Mouse (Mus musculus): ENCODE data around the gene Frmd3.
A peak's percentile ranks its signal among the peaks of the same experiment; 100 is the strongest.
"Not testable (repeated sequence)": the region's sequence is repeated elsewhere in the genome, so short reads cannot be mapped to it uniquely, and the experiment has no call there.

Gene Frmd3

GRCm38 (mm10) chr4:74013211-74014047 is at the start of gene Frmd3:
Gene Frmd3 (plus strand): TSS chr4:74013442.
- no peak for DNase-seq (ENCODE audit: low spot score in 2 of 2)

DNA sequence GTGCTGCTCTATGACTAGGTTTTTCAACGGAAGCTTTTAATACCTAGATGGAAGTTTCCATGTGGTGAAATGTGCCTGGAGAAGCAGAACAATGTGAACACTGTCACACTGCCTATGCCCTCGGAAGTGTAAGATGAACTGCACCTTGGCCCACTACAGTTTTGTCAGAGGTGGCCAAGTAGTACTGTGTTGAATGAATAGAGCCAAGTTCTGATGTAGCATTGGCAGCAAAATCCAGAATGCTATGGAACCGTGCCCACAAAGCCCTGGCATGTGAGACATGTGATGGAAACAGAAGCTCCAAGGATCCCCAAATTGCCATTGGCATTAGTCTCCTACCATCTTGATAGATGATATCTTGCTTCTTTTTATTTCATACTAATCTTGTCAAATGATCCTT is 32.8 kb upstream of the Frmd3 start:
- DNase-seq (ENCODE audit: low spot score in 2 of 2) = no peak

DNA sequence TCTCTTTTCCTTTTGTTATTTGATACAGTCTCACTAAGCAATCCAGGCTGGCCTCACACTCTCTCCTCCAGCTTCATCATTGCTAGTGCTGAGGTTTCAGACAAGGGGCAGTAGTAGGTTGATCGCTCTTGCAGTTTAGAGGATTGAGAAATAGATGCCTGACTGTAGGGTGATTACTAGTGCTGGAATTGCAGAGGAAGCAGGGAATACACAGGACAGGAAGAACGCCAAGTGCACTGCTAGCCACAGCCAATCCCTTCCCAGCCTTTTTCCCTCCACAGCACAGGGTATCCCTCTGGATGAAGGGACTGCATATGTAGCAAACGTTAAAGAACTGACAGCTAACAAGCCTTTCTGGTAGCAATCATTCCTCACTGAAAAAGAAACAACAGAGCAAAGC is 965 bp upstream of the Frmd3 start:
- DNase-seq (ENCODE audit: low spot score in 2 of 2) = no peak

DNA sequence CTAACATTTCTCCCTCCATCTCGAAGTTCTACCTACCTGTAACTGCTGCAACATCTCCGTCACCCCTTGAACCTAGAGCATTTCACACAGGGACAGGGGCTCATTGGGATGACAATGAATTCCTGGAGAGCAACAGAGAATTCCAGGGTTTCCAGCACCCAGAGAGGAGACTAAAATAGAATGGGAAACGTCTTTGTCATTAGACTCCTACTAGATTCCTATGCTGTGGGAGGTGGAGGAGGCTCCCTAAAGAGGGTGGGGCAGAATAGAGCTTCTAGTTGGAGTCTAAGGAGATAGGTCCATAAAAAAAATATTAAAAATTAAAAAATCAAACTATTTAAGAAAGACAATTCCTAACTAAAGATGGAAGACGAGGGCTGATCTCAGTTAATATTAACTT is 542 bp upstream of the Frmd3 start:
- DNase-seq (ENCODE audit: low spot score in 2 of 2) = no peak

- no peak for DNase-seq (ENCODE audit: low spot score in 2 of 2)
Measured at GRCm38 (mm10) chr4:74014048-74014500, 832 bp downstream of the Frmd3 start.

DNA sequence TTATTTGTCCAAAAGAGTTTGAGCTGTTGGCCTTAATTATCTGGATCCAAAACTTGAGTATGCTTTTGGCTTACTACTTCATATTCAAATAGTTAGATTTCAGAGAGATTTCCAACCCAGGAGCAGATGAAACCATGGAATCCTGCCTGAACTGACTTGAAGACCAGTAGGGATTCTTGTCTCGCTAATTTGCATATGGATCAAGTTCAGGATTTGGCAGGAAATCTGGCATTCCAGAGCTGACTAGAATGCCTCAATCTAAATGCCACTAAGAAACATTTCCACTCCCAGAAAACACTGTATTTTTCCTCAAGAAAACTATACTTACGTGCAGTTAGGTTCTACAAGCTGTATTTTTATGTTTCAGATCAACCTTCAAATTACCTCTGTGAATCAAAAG is 6.8 kb downstream of the Frmd3 start:
- DNase-seq (ENCODE audit: low spot score in 2 of 2) = no peak

DNA sequence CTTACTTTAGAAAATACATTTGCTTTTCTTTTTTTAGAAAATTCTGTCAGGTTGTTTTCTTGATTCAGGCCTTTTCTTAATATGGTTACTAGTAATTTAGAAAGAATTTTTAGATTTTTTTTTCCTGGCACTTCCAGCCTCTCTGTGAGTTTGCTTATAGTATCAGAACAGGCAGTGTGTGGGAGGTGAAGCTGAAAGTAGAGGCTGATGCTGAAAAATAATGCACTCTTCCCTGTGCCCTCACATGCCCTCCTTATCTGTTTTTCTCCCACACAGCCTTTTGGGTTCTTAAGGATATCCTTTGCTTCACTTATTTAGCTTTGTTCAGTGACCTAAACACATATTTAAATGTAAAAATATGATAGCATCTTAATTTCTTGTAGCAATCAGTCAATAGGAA is 30.0 kb downstream of the Frmd3 start:
- no peak for DNase-seq (ENCODE audit: low spot score in 2 of 2)

DNA sequence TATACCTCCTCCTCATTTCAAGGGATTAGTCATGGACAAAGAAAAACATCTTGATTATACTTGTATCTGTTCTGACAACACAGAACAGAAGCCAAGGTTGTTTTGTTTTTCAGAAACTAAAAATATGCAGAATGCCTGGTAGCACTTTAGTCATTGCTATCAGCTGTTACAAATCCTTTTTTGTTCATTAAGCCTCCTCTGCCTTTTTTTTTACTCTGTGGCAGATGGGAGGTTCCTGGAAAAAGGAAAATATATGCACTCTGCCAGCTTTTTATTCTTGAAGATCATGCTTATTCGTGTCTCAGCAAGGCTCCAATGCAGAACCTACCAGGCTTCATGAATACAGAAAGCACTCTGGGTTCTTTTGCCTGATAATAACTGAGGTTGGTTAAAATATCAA is 38.5 kb downstream of the Frmd3 start:
- DNase-seq (ENCODE audit: low spot score in 2 of 2) = no peak

GRCm38 (mm10) chr4:74076727-74077126 is 63.5 kb downstream of the Frmd3 start:
- no peak for DNase-seq (ENCODE audit: low spot score in 2 of 2)

GRCm38 (mm10) chr4:74110816-74111215 is 97.6 kb downstream of the Frmd3 start:
- DNase-seq (ENCODE audit: low spot score in 2 of 2) = no peak

- no peak for DNase-seq (ENCODE audit: low spot score in 2 of 2)
Measured at GRCm38 (mm10) chr4:74191528-74191927, 178.3 kb downstream of the Frmd3 start.

- DNase-seq (ENCODE audit: low spot score in 2 of 2) = no peak
Measured at GRCm38 (mm10) chr4:74201281-74201811, 188.1 kb downstream of the Frmd3 start.

DNA sequence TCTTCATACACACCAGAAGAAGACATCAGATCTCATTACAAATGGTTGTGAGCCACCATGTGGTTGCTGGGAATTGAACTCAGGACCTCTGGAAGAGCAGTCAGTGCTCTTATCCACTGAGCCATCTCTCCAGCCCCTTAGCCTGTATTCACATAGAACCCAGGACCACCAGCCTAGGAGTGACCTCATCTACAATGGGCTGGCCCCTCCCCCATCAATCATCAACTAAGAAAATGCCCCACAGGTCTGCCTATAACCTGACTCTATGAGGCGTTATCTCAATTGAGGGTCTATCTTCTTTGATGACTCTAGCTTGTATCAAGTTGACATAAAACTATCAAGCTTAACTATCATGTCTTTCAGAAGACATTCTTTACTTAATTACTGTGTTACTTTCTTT is 208.5 kb downstream of the Frmd3 start:
- DNase-seq (ENCODE audit: low spot score in 2 of 2) = not testable (repeated sequence)

- DNase-seq (ENCODE audit: low spot score in 2 of 2) = peak in 1 of 2 experiments; percentile 25
Measured at GRCm38 (mm10) chr4:74222360-74222759, 209.1 kb downstream of the Frmd3 start.

- no peak for DNase-seq (ENCODE audit: low spot score in 2 of 2)
Measured at GRCm38 (mm10) chr4:74224210-74224609, 211.0 kb downstream of the Frmd3 start.

DNA sequence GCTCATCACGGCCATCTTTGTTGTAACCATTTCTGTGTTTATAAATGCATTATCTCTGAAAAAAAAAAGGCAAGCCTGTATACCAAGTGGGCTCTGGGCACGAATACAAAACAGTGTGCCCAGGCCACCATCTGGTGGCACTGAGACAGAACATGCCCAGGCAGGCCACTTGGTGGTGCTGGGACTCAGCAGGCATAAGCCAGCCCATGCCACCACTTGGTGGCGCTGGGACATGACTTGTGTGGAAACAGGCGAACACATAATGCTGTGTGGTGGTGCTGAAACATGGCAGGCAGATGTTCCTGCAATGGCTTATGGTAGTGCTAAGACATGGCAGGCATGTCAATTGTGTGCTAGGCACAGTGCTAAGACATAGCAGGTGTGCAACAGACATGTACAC is 217.8 kb downstream of the Frmd3 start:
- DNase-seq (ENCODE audit: low spot score in 2 of 2) = peak; percentile 10 to 16

DNA sequence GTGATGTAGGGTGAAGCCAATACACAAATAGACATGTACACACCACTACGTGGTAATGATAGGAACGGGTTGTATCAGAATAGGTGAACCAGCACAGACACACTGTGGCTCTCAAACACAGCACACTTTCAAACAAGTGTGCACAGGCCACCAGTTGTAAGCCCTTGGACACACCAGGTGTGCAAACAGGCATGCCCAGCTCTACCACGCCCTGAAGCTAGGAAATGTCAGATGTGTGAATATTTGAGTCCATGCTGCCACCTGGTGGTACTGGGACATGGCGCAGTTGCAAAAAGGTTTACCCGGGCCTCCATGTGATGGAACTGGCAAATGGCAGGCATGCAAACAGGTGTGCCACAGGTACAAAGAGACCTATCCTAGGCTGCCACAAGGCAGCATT is 218.2 kb downstream of the Frmd3 start:
- peak; percentile 5 to 52 for DNase-seq (ENCODE audit: low spot score in 2 of 2)

GRCm38 (mm10) chr4:74233534-74233933 is 220.3 kb downstream of the Frmd3 start:
- DNase-seq (ENCODE audit: low spot score in 2 of 2) = no peak

DNA sequence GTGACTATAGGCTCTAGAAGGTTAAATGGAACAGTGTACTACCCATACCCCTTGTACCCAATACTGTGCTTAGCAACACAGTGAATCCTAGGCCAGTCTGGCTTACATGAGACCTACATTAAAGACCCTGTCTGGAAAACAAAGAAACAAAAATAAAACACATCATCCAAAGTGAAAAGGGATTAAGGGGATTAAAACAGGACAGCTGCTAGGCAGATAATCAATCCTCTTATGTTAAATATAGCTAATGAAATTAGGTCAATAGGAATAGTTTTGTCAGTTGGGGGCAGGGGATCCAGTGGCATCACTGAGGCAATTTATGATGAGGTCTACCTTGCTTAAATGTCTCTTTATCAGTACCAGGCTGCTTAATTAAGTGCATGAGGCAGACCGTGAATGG is 228.9 kb downstream of the Frmd3 start, which contains the start of gene Kdm4c:
Gene Kdm4c (plus strand): TSS at position 322 of the 400 bp plus-strand sequence.
- no peak for DNase-seq (ENCODE audit: low spot score in 2 of 2)

Measured in thymus, postnatal 10 days (tissue).